Mouse (Mus musculus) thymus, postnatal 10 days (tissue): Measurements from ENCODE around the gene Gm20388.

Source experiments
- DNase-seq, 2 experiments: peaks; one replicate each; pipeline ENCODE4 v3.0.0; 2021; ENCODE audit warnings: low spot score in 2 of 2

The Gm20388 gene

DNA sequence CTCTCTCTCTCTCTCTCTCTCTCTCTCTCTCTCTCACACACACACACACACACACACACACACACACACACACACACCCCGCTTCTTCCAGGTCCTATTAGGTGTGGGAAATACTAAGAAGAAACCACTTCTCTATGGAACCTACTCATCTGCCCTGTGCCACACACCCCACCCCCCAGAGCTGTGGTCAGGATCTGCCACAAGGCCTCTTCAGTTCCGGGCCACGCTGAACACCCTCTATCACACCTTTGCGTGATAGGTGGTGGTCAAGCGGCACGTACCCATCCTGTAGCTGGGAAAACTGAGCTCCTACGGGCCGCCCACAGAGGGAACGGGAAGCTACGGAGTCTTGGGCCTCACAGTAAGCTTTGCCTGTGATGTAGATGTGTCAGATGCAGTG lies 555.6 kb downstream of the Gm20388 start:
- no peak for DNase-seq

DNA sequence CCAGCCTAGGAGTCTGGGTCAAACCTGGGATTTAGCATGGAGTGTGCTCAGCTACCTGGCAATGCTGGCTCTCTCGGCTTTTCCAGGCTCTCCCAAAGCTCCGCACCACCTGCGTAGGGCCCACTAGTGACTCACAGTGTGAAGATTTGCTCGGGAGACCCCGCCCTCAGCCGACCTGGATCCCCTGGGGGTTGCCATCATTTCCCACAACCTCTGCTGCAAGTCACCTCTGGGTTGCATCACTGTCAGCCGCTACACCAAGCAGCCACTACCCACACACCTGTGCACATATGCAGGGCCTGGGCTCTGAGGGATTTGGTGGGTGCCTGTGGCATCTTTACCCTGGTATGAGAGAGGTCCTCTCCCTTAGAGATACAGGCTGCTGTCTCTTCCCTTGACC lies 557.0 kb downstream of the Gm20388 start:
- no peak for DNase-seq

DNA sequence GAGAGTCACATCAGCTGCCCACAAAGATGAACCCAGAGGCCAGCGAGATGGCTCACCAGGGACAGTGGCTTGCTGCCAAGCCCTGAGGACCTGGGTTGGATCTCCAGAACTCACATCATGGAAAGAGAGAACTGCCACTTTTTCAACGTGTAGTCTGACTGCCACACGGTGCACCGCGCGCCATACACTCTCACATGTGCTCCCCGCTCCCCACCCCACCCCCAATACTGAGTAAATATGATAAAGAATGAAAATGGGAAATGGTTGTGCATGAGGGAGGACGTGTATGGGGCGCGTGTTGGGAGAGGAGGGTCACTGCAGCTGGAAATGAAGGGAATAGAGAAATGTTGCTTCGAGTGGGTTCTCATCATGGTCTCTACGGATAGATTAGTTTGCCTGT lies 559.5 kb downstream of the Gm20388 start:
- DNase-seq: no peak

DNA sequence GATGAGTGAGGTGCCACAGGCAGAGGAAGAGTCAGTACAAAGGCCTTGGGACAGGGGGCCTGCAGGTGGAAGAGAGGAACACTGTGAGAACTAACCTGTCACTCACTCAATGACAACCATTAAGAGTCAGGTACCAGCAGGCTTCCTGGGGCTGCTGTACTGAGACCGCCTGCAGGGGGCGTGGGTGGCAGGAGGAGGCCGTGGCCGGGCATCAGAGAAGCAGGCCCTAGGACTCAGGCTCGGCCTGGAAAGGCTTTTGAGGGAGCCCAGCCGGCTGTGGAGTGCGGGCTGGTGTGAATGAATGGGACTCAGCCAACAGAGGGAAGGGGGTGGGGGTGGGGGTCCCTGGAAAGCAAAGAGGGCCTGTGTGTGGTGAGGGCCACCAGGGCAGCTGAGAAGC lies 560.5 kb downstream of the Gm20388 start:
- peak in 1 of 2 experiments; percentile 59 for DNase-seq

DNA sequence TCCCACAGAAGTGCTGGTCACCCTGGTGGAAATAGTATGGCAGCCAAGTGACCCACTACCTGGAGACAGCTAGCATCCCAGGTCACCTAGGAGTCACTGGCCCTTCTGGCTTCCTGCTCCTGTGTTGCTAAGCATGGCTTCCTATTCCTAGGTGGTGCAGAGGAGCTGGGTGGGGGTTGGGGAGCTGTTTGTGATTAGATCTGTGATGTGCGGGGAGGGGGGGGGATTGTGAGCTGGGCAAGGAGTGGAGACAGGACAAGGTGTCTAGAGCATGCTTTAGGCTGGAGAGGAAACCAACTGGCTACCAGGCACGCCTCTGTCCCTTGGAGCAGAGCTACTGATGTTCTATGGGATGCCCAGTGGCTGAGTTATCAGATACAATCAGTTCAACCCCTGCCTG lies 561.1 kb downstream of the Gm20388 start:
- no peak for DNase-seq

DNA sequence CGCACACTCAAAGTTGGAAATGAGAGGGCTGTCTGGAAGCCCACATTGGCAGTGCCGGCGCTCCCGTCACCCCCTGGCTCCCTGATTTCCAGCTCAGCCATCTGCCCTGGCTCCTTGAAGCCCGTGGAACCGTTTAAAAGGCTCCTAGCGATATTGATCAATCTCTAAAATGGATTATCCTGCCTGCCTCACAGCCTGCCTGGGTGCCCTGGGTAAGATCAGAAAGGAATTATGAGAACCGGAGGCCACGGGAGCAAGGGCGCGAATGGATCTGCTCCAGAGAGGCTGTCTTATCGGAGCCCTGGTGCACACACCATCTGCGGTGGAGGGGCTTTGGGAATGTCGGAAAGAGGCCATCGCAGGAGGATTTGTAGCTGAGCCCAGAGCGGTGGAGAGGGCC lies 561.6 kb downstream of the Gm20388 start:
- no peak for DNase-seq

DNA sequence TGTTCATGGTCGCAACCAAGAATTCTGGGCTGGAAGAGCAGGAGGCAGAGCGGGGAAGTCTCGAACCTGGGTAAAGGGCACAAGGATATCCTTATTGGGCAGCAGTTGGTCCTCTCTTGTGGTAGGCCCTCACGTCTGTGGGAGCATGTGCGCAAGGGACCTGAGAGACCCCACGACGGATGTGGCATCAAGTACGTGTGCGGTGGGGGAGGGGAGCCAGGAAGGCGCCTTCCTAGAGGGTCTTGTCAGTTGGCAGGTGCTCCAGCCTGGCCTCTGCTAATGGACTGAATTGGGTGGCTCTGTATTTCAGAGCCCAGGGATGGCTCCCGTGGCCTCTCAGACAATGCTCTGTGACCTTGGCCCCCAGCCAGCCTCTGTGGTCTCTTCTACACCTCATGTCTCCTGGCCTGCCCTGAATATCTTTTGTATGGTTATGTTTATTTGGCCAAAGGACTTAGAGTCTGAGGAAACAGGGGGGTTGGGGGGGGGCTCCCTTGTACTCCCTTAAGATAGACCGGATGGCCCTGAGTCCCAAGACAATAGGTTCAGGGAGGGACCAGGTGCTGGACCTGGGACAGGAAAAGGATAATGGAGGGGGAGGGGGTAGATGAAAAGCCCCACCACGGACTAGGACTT lies 563.2 kb downstream of the Gm20388 start:
- peak; percentile 70 to 71 for DNase-seq

DNA sequence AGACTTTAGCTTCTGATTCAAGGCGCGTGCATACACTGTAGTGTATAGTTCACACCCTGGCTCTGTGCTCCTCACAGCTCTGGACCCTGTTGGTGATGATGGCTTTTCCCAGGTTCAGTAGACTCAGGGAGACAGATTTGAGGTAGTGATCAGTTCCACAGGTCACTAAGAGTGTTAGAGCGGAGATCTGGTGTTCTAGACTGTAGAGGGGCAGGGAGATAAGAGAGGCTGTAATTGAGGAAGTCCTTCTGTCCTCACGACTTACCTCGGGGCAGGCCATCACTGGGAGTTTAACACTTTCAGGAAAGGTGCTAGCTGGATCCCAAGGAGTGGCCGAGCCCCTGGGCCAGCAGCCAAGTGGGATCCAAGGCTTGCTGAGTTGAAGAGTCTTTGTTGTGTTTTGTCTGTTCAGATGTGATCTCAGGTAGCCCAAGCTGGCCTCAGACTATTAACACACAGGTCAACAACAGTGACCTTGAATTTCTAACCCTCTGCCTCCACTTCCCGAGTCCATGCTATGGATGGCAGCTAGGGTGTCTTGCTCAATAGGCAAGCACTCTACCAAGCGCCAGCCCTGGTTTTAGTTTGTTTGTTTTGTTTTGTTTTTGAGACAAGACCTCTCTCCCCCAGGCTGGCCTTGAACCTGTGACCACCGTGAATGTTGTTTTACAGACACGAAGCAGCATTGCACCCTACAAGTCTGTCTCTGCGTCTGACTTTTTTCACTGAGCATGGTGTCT lies 564.0 kb downstream of the Gm20388 start:
- no peak for DNase-seq

DNA sequence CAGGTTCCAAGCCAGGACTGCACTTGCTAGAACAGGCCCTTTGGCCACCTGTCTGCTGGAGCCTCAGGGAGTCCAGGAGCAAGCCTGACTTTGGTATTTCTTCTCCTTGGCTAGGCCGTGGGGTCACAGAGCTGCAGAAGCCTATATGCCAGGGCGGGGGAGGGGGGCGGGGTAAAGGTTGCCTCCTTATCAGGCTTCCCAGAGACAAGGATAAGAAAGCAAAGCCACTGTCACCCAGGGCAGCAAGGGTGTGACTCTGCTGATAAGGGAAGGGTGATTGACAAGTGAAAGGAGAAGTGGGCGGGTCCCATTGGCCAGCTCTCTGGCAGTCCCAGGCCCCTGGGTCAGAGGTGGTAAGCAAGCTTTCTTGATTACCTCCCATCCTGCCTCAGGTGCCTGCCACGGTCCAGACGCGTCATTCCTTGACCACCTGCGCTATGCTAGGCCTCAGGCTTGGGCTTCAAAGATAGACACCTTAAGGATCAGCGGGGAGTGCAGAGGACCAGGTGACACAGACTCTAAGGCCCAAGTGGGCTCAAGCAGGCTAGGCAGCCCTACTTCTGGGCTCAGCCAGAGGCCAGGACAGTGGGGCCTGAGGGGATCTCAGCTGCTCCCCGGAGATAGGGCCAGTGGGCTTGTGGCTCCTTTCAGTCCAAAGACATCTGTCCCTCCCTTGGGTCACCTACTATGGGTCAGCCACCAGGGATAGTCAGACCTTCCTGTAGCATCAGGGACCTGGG lies 565.0 kb downstream of the Gm20388 start:
- DNase-seq: no peak

DNA sequence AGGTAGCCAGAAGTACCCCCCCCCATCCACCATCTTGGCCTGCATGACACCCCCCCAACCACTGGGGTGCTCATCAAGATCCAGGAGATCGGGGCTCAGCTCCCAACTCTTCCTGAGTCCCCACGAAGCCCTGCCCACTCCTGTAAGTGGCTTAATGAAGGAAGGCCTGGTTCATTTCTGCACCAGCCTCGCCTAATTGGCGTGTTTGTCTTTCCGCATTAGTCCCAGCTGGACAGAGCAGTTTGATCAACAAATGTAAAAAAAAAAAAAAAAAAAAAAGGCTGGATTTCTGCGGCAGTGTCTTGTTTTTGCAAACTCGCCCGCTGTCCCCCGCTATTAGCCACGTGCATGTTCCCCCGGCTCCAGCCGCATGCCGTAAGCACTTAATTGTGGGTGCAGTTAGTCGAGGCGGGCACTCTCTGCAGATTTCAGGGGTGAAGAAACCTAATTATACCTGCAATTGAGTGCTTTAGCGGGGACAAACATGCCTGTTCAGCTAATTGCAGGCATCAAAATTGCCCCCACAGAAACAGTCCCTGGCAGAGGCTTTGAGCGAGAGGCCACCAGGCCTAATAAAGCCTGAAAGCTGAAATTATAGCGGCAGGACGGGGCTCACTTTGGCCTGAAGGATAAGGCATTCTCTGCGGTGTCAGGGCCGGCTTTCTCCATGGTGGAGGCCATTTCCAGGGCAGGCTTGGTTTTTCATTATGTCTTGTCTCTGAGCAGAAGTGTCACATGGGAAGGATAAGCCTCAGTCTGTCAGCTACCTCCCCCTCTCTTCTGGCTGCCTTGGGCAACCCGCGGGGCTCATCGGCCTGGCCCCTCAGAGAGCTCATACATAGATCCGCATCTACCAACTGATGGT lies 566.3 kb downstream of the Gm20388 start:
- DNase-seq: no peak

DNA sequence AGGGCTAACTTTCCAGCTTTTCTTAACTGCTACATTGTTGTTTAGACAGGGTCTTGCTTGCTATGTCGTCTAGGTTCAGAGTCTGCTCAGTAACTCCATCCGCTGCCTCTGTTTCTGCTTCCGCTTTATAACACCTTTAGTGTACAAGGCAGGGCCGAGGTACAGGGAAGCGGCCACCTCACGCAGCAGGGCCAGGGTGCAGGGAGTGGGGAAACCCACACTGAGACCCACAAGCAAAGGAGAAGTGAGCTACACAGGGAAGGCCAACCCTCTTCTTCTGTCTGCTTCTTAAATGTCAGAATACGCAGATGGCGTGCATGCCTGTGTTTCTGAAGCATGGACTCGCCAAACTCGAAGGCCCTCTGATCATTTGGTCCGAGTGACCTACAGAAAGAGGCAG lies 568.1 kb downstream of the Gm20388 start:
- no peak for DNase-seq

DNA sequence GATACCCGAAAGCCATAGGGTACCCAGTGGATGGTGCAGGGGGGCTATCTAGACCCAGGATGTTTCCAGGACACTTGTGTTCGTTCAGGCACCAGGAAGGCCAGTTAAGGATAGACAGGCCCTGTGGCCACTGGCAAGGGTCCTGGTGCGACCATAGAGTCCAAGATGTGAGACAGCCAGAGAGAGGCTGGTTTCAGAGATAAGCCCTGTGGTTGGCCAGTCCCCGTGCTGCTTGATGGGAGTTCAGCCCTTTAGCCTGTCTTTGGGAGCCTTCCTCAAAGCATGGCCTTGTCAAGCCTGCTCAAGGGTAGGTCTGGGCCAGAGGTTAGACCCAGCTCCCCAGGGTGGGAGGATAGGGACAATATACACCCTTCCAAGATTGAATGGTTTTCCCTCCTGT lies 569.0 kb downstream of the Gm20388 start:
- DNase-seq: no peak

DNA sequence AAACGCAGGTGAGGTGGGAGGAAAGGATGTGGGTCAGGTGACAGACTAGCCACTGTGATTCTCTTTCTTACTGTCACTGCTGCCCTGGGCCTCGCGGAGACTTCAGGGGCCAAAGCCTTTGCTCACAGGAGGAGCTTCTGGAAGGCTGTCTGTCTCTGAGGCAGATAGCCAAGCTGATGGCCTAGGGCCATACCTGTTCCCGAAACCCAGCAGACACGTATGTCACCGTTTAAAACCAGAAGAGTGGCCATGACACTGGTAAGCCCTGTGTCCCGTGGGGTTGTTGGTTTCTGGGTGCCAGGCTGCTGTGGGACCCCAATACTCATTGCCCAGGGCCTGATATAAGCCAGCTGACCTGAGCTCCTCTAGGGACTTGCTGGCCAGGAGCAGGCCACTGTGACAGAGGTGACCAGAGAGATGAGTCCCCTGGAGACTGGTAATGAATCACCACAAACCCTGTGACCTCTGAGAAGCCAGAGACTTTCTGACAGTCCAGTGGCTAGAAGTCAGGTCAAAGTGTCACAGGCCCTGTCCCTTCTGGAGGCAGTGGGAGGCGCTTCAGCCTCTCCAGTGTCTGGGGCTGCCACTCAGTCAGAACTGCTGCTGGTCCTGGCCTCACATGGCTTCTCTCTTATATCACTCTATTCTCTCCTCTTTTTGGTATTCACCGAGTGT lies 571.5 kb downstream of the Gm20388 start:
- DNase-seq: no peak

DNA sequence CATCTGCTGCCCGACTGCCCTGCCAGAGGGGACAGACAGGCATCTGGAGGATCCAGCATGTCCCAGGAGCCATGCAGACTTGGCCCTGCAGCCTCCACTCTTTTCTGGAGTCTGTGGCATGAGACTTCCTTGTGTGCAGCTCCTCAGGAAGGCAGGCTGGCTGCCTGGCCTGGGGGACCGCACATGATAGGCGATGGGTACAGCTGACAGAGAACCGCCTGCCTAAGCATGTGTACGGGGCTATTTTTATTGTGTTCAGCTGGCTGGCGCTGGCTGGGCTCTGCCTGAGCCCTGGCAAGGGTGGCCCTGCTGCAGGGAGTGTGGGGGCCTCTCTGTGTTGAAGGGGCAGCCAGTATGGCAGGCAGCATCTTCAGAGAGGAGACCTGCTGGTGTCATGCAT lies 573.8 kb downstream of the Gm20388 start:
- DNase-seq: no peak

DNA sequence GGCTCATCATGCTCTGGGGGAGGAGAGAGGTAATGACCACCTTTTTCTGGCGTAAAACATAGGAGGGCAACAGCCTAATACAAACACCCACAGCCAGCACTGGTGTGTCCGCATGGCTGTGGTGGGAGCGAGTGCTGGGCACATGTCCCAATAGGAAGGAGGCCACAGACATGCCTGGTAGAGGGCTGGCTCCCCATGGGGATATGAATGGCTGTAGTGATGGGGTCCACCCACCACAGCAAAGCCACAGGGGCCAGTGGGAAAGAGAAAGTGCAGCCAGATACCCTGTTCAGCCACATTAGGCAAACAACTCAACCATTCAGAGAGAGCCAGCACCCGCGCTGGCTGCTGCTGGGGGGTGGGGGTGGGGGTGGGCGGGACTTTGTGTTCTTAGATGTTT lies 574.5 kb downstream of the Gm20388 start:
- DNase-seq: no peak

DNA sequence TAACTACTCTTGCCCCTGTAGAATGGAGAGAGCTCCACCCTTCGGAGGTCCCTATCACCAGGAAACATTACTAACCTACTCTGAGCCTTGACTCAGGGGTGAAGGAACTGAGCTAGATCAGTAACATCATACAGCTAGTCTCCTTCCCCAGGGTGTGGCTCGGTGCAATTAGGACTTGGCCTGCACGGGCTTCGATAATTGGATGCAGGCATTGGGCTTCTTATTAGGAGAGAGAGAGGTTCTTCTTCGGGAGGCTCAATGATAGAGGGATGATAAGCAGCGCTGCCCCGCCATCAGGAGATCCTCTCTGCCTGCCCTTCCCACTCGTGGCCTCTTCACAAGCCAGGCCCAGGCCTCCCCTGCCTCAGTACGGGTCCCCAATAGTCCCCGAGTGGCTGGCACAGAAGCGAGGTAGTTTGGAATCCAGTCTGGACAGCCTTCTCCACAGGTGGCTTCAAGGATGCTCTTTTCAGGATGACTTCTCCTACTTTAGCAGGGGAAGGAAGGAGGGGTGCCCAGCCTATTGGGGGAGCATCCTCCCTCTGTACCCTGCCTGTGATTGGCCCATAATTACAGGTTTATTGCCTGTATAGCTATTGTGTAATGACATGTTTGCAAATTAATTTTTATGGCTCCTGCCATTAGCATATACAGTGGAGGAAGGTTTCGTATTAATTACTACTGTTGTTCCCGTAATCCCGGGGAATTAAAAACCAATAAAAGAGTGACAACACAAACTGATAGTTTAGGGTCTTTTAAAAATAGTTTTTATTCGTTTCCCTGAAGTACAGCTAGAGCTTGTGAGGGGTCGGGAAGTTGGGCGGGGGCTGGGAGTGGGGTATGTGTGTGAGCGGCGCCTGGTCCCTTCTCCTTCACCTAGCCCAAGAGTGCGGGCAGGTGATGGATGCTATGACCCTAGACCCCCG lies 575.2 kb downstream of the Gm20388 start:
- no peak for DNase-seq

DNA sequence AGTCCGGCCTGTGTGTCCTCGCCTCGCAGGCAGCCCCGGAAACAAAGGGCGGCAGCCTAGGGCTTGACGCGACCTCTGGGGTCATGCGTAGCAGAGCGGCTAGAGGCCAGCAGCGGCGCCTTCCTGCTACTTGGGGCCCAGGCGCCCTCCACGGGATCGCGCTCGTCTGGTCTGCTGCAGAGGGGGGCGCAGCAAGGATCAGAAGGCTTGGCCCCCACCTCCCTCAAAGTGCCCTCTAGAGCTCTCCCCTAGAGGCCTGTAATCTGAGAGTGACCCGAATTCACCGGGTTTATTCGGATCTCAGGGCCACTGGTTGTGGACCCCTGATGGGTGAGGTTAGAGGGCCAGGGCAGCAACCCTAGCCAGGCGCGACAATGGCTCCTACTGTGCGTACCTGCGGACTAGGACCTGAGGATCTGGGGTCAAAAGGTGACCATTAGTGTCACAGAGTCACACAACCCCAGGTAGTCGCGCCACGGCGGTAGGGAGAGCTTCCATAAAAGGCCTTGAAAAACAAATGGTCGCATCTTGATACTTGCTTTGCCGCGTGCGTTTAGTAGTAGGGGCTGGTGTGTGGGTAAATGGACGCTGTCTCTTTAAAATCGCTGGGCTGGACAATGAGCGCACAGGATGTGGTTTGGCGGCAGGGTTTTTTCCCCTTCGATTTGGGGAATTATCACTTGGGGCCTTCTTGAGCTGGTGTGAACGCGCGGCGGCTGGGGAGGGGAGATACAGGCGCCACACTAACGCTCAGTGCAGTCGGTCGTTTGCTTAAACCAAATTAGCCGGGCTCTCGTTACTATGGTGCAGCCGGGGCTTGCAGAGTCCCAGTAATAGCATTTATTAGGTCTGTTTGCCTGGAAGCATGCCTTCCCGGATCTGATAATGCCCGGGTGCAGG lies 576.1 kb downstream of the Gm20388 start:
- DNase-seq: no peak

DNA sequence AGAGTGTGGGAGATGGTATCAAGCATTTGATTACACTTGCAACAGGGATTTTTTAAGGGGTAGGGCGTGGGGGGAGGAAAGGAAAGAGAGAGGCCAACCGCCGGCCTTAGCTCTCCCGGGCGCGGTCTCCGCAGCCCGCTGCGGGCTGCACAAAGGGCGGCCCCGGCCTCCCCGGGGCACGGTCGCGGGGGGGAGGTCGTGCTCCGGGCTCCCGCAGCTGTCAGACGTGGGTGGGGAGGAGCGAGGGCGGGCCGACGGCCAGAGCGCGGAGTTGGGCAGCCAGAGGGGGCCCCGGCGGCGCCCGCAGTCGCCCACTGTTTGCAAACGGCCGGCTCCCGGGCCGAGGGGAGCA lies 576.7 kb downstream of the Gm20388 start:
- DNase-seq: no peak

DNA sequence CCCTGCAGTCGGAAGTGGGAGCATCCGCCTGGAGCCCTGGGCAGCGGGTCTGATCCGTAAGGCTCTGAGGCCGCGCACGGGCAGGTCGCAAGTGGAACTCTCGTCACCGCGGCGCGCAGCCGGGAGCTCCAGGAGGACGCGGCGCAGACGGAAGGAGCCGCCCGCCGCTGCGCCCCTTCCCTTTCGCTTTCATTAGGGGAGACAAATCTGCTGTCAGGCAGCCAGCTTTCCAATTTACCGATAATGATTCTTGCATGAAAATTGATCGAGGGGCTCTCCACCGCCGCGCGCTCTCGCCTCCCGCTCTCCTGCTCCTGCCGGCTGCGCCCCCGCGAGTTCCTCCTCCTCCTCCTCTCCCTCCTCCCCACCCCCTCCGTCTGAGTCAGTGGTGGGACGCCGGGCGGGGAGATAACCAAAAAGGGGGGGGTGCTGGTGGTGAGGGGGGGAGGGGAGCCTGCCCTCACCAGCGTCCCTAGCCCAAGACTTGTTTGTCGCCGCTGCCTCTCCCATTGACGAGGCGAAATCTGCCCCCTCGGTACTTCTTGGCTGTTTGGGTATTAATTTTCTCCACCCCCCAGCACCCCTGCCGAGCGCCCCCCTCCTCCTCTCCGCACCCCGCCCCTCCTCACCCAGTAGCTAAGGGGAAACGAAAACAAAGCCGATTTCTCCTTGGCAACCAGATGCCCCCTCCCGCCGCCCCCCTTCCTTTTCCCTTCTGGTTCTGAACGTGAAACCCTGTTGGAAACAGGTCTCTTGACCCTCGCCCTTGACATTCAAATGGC lies 577.3 kb downstream of the Gm20388 start:
- DNase-seq: peak; percentile 69 to 72
